Mouse (Mus musculus): ENCODE measurements around the gene Cckbr. TPM values are rescaled to one million over a fixed set of nuclear protein-coding genes. Genes with fewer than 3 reads are reported as not detected.
A peak's percentile ranks its signal among the peaks of the same experiment; 100 is the strongest.

Gene Cckbr
- total and polyA plus RNA-seq, 3 experiments, result not detected

DNA sequence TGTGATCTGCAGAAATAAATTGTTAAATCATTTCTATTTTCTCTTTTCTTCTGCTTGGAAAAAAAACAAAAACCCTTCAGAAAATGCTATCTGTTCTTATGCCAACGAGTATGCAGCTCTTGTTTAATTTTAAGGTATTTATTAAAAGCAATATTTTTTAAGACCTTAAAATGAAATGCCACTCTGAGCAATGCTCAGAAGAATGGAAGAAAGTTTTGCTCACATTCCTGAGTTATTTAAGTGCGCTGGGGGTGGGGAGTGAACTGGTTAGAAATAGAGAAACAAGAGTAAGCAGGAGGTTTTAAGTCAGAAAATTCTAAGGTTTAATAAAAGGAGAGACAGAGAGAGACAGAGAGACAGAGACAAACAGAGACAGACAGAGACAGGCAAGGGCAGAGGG lies 94.2 kb downstream of the Cckbr start:
- H3K9me3 ChIP-seq (replicated peaks; ENCODE audit: insufficient read depth, low read length), result no peaks in the 10 kb centered on the region
- H3K79me2 ChIP-seq (ENCODE audit: control insufficient read depth, insufficient read depth, low read length, poor library complexity), result no peaks in the 10 kb centered on the region
- H3K27ac ChIP-seq (ENCODE audit: control insufficient read depth, low read depth, low read length), result no peak overlapping the region
- H3K4me3 ChIP-seq (ENCODE audit: control insufficient read depth in 1 of 2, insufficient read depth in 1 of 2, low read depth in 2 of 2, low read length in 2 of 2), result no peak overlapping the region
- TF ChIP-seq MAX (IDR thresholded peaks at IDR 0.05; ENCODE audit: low read length) (no peak), MXI1 (IDR thresholded peaks at IDR 0.05; ENCODE audit: low read depth, low read length) (no peak), MYB (IDR thresholded peaks at IDR 0.05; ENCODE audit: low read depth, low read length) (no peak), GATA1 (IDR thresholded peaks at IDR 0.05; ENCODE audit: low read depth, low read length) (no peak)
- H3K9ac ChIP-seq (ENCODE audit: control insufficient read depth, low read depth, low read length, poor library complexity, severe bottlenecking), result no peak overlapping the region
- H3K4me1 ChIP-seq (ENCODE audit: control insufficient read depth in 1 of 2, insufficient read depth in 2 of 2, low read length in 2 of 2), result no peaks in the 10 kb centered on the region
- no peak for DNase-seq (ENCODE audit: low read depth, low spot score)
- no peaks in the 10 kb centered on the region for H3K36me3 ChIP-seq (ENCODE audit: control insufficient read depth in 1 of 2, insufficient read depth in 2 of 2, low read length in 2 of 2)
- H3K27me3 ChIP-seq (ENCODE audit: control insufficient read depth in 1 of 2, insufficient read depth in 2 of 2, low read length in 2 of 2), result peaks cover 0 to 8% of the 10 kb centered on the region in 2 experiments; a peak in 3 of 4 replicates

DNA sequence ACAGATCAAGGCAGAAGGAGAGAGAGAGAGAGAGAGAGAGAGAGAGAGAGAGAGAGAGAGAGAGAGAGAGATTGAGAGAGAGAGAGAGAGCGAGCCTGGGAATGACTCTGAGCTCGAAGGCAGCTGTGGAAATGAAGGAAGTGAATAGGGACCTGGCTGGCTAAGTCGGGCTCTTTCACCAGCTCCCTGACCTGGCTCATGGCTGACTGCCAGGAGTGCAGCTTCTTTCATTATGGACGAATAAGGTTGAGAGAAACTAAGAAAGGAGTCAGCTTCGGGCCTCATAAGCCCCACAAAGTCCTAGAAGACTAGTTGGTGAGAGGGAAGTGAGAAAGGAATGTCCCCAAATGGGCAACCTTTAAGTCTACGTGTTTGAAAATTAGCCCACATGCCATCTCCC lies 94.7 kb downstream of the Cckbr start:
- H3K27ac ChIP-seq (ENCODE audit: control insufficient read depth, low read depth, low read length), result no peak overlapping the region
- H3K27me3 ChIP-seq (ENCODE audit: control insufficient read depth in 1 of 2, insufficient read depth in 2 of 2, low read length in 2 of 2), result peaks cover 0 to 8% of the 10 kb centered on the region in 2 experiments; a peak in 3 of 4 replicates
- no peak overlapping the region for H3K4me3 ChIP-seq (ENCODE audit: control insufficient read depth in 1 of 2, insufficient read depth in 1 of 2, low read depth in 2 of 2, low read length in 2 of 2)
- TF ChIP-seq MXI1 (IDR thresholded peaks at IDR 0.05; ENCODE audit: low read depth, low read length) (no peak), POLR2A (IDR thresholded peaks at IDR 0.05; ENCODE audit: control insufficient read depth in 1 of 2, insufficient read depth in 1 of 2, low read depth in 1 of 2, low read length in 2 of 2, poor library complexity in 1 of 2) (no peak), CHD1 (IDR thresholded peaks at IDR 0.05; ENCODE audit: low read depth, low read length) (no peak), HCFC1 (IDR thresholded peaks at IDR 0.05; ENCODE audit: low read depth, low read length) (no peak), RAD21 (IDR thresholded peaks at IDR 0.05; ENCODE audit: low read depth, low read length) (no peak), ELF1 (IDR thresholded peaks at IDR 0.05; ENCODE audit: low read depth, low read length) (no peak), BHLHE40 (IDR thresholded peaks at IDR 0.05; ENCODE audit: borderline replicate concordance, low read depth, low read length) (no peak), MYB (IDR thresholded peaks at IDR 0.05; ENCODE audit: low read depth, low read length) (no peak), RCOR1 (IDR thresholded peaks at IDR 0.05; ENCODE audit: low read depth, low read length) (no peak), SIN3A (IDR thresholded peaks at IDR 0.05; ENCODE audit: low read length) (no peak), ZMIZ1 (IDR thresholded peaks at IDR 0.05; ENCODE audit: low read depth, low read length) (no peak), MAZ (IDR thresholded peaks at IDR 0.05; ENCODE audit: low read depth, low read length) (no peak), GABPA (IDR thresholded peaks at IDR 0.05; ENCODE audit: low read depth, low read length) (no peak), ZKSCAN1 (IDR thresholded peaks at IDR 0.05; ENCODE audit: low read depth, low read length) (no peak), MAFK (IDR thresholded peaks at IDR 0.05; ENCODE audit: borderline replicate concordance, low read depth, low read length) (no peak), MEF2A (IDR thresholded peaks at IDR 0.05; ENCODE audit: extremely low read depth, insufficient replicate concordance, low read depth, low read length, poor library complexity, severe bottlenecking) (no peak), MAX (IDR thresholded peaks at IDR 0.05; ENCODE audit: low read length) (no peak), E2F4 (IDR thresholded peaks at IDR 0.05; ENCODE audit: borderline replicate concordance, low read depth, low read length) (no peak)
- H3K9ac ChIP-seq (ENCODE audit: control insufficient read depth, low read depth, low read length, poor library complexity, severe bottlenecking), result no peak overlapping the region
- H3K79me2 ChIP-seq (ENCODE audit: control insufficient read depth, insufficient read depth, low read length, poor library complexity), result no peaks in the 10 kb centered on the region
- H3K4me1 ChIP-seq (ENCODE audit: control insufficient read depth in 1 of 2, insufficient read depth in 2 of 2, low read length in 2 of 2), result no peaks in the 10 kb centered on the region
- DNase-seq (ENCODE audit: low read depth, low spot score), result peak; percentile 11
- no peaks in the 10 kb centered on the region for H3K36me3 ChIP-seq (ENCODE audit: control insufficient read depth in 1 of 2, insufficient read depth in 2 of 2, low read length in 2 of 2)
- H3K9me3 ChIP-seq (replicated peaks; ENCODE audit: insufficient read depth, low read length), result no peaks in the 10 kb centered on the region

Other genes starting within 250 kb of the Cckbr start
- not detected in 2 replicates for gene Olfr685, start 239.7 kb upstream of the Cckbr start, total RNA-seq (2012; rRNA removed)
- not detected for gene Olfr685, start 239.7 kb upstream of the Cckbr start, polyA plus RNA-seq (2012; ENCODE audit: insufficient read depth in 1 of 2, insufficient read length in 2 of 2, low read depth in 1 of 2, low replicate concordance in 2 of 2, missing spikeins in 1 of 2)
- gene Olfr686, start 218.2 kb upstream of the Cckbr start, total RNA-seq (2012; rRNA removed), result not detected in 2 replicates
- not detected for gene Olfr686, start 218.2 kb upstream of the Cckbr start, polyA plus RNA-seq (2012; ENCODE audit: insufficient read depth in 1 of 2, insufficient read length in 2 of 2, low read depth in 1 of 2, low replicate concordance in 2 of 2, missing spikeins in 1 of 2)
- not detected in 2 replicates for gene Olfr688, start 137.6 kb upstream of the Cckbr start, total RNA-seq (2012; rRNA removed)
- not detected for gene Olfr688, start 137.6 kb upstream of the Cckbr start, polyA plus RNA-seq (2012; ENCODE audit: insufficient read depth in 1 of 2, insufficient read length in 2 of 2, low read depth in 1 of 2, low replicate concordance in 2 of 2, missing spikeins in 1 of 2)
- gene Olfr689, start 114.6 kb upstream of the Cckbr start, total RNA-seq (2012; rRNA removed), result not detected in 2 replicates
- gene Olfr689, start 114.6 kb upstream of the Cckbr start, polyA plus RNA-seq (2012; ENCODE audit: insufficient read depth in 1 of 2, insufficient read length in 2 of 2, low read depth in 1 of 2, low replicate concordance in 2 of 2, missing spikeins in 1 of 2), result not detected
- gene Olfr690, start 91.6 kb upstream of the Cckbr start, total RNA-seq (2012; rRNA removed), result not detected in 2 replicates
- gene Olfr690, start 91.6 kb upstream of the Cckbr start, polyA plus RNA-seq (2012; ENCODE audit: insufficient read depth in 1 of 2, insufficient read length in 2 of 2, low read depth in 1 of 2, low replicate concordance in 2 of 2, missing spikeins in 1 of 2), result not detected
- gene Olfr691, start 83.5 kb upstream of the Cckbr start, total RNA-seq (2012; rRNA removed), result not detected in 2 replicates
- not detected for gene Olfr691, start 83.5 kb upstream of the Cckbr start, polyA plus RNA-seq (2012; ENCODE audit: insufficient read depth in 1 of 2, insufficient read length in 2 of 2, low read depth in 1 of 2, low replicate concordance in 2 of 2, missing spikeins in 1 of 2)
- not detected in 2 replicates for gene Olfr692, start 57.5 kb upstream of the Cckbr start, total RNA-seq (2012; rRNA removed)
- not detected for gene Olfr692, start 57.5 kb upstream of the Cckbr start, polyA plus RNA-seq (2012; ENCODE audit: insufficient read depth in 1 of 2, insufficient read length in 2 of 2, low read depth in 1 of 2, low replicate concordance in 2 of 2, missing spikeins in 1 of 2)
- gene Gm5901, start 50.7 kb upstream of the Cckbr start, total RNA-seq (2012; rRNA removed), result 0.31 TPM in 1 of 2 replicates, not detected in the other
- 1 to 10 TPM in 1 of 2 experiments, not detected in 1; 1.7 TPM for gene Gm5901, start 50.7 kb upstream of the Cckbr start, polyA plus RNA-seq (2012; ENCODE audit: insufficient read depth in 1 of 2, insufficient read length in 2 of 2, low read depth in 1 of 2, low replicate concordance in 2 of 2, missing spikeins in 1 of 2)
- 6.2 and 7.8 TPM in 2 replicates for gene Fam160a2, start 25.7 kb upstream of the Cckbr start, total RNA-seq (2012; rRNA removed)
- 10 to 100 TPM in 1 of 2 experiments, not detected in 1; 17.7 TPM for gene Fam160a2, start 25.7 kb upstream of the Cckbr start, polyA plus RNA-seq (2012; ENCODE audit: insufficient read depth in 1 of 2, insufficient read length in 2 of 2, low read depth in 1 of 2, low replicate concordance in 2 of 2, missing spikeins in 1 of 2)
- not detected in 2 replicates for gene Cnga4, start 21.2 kb upstream of the Cckbr start, total RNA-seq (2012; rRNA removed)
- not detected for gene Cnga4, start 21.2 kb upstream of the Cckbr start, polyA plus RNA-seq (2012; ENCODE audit: insufficient read depth in 1 of 2, insufficient read length in 2 of 2, low read depth in 1 of 2, low replicate concordance in 2 of 2, missing spikeins in 1 of 2)
- gene Cavin3, start 56.6 kb downstream of the Cckbr start, total RNA-seq (2012; rRNA removed), result not detected in 2 replicates
- gene Cavin3, start 56.6 kb downstream of the Cckbr start, polyA plus RNA-seq (2012; ENCODE audit: insufficient read depth in 1 of 2, insufficient read length in 2 of 2, low read depth in 1 of 2, low replicate concordance in 2 of 2, missing spikeins in 1 of 2), result not detected
- 17.9 and 22.2 TPM in 2 replicates for gene Smpd1, start 128.6 kb downstream of the Cckbr start, total RNA-seq (2012; rRNA removed)
- 10 to 100 TPM; 32.3 to 98.7 TPM for gene Smpd1, start 128.6 kb downstream of the Cckbr start, polyA plus RNA-seq (2012; ENCODE audit: insufficient read depth in 1 of 2, insufficient read length in 2 of 2, low read depth in 1 of 2, low replicate concordance in 2 of 2, missing spikeins in 1 of 2)
- not detected in 2 replicates for gene Apbb1, start 155.9 kb downstream of the Cckbr start, total RNA-seq (2012; rRNA removed)
- gene Apbb1, start 155.9 kb downstream of the Cckbr start, polyA plus RNA-seq (2012; ENCODE audit: insufficient read depth in 1 of 2, insufficient read length in 2 of 2, low read depth in 1 of 2, low replicate concordance in 2 of 2, missing spikeins in 1 of 2), result under 1 TPM in 1 of 2 experiments, not detected in 1; 0.13 TPM
- gene Hpx, start 174.4 kb downstream of the Cckbr start, total RNA-seq (2012; rRNA removed), result not detected in 2 replicates
- gene Hpx, start 174.4 kb downstream of the Cckbr start, polyA plus RNA-seq (2012; ENCODE audit: insufficient read depth in 1 of 2, insufficient read length in 2 of 2, low read depth in 1 of 2, low replicate concordance in 2 of 2, missing spikeins in 1 of 2), result under 1 TPM in 1 of 2 experiments, not detected in 1; 0.14 TPM
- 7.0 and 7.5 TPM in 2 replicates for gene Trim3, start 207.8 kb downstream of the Cckbr start, total RNA-seq (2012; rRNA removed)
- gene Trim3, start 207.8 kb downstream of the Cckbr start, polyA plus RNA-seq (2012; ENCODE audit: insufficient read depth in 1 of 2, insufficient read length in 2 of 2, low read depth in 1 of 2, low replicate concordance in 2 of 2, missing spikeins in 1 of 2), result 10 to 100 TPM in 1 of 2 experiments, not detected in 1; 15.4 TPM
- 103 and 107 TPM in 2 replicates for gene Timm10b, start 214.3 kb downstream of the Cckbr start, total RNA-seq (2012; rRNA removed)
- 100 to 1,000 TPM in 1 of 2 experiments, not detected in 1; 135 TPM for gene Timm10b, start 214.3 kb downstream of the Cckbr start, polyA plus RNA-seq (2012; ENCODE audit: insufficient read depth in 1 of 2, insufficient read length in 2 of 2, low read depth in 1 of 2, low replicate concordance in 2 of 2, missing spikeins in 1 of 2)
- 75.6 and 78.4 TPM in 2 replicates for gene Arfip2, start 214.7 kb downstream of the Cckbr start, total RNA-seq (2012; rRNA removed)
- gene Arfip2, start 214.7 kb downstream of the Cckbr start, polyA plus RNA-seq (2012; ENCODE audit: insufficient read depth in 1 of 2, insufficient read length in 2 of 2, low read depth in 1 of 2, low replicate concordance in 2 of 2, missing spikeins in 1 of 2), result 100 to 1,000 TPM in 1 of 2 experiments, not detected in 1; 108 TPM
- gene Gm45799, start 214.8 kb downstream of the Cckbr start, total RNA-seq (2012; rRNA removed), result 59.1 and 67.2 TPM in 2 replicates
- gene Gm45799, start 214.8 kb downstream of the Cckbr start, polyA plus RNA-seq (2012; ENCODE audit: insufficient read depth in 1 of 2, insufficient read length in 2 of 2, low read depth in 1 of 2, low replicate concordance in 2 of 2, missing spikeins in 1 of 2), result 100 to 1,000 TPM in 1 of 2 experiments, not detected in 1; 109 TPM
- 1.5 and 1.7 TPM in 2 replicates for gene Dnhd1, start 225.1 kb downstream of the Cckbr start, total RNA-seq (2012; rRNA removed)
- gene Dnhd1, start 225.1 kb downstream of the Cckbr start, polyA plus RNA-seq (2012; ENCODE audit: insufficient read depth in 1 of 2, insufficient read length in 2 of 2, low read depth in 1 of 2, low replicate concordance in 2 of 2, missing spikeins in 1 of 2), result 1 to 10 TPM in 1 of 2 experiments, not detected in 1; 2.6 TPM